Mouse (Mus musculus): ENCODE data around the gene Klhdc8a.
A peak's percentile ranks its signal among the peaks of the same experiment; 100 is the strongest.
"Not testable (repeated sequence)": the region's sequence is repeated elsewhere in the genome, so short reads cannot be mapped to it uniquely, and the experiment has no call there.

Klhdc8a gene

GRCm38 (mm10) chr1:132346951-132347350 is 48.5 kb downstream of the Klhdc8a start:
- DNase-seq: no peak

- no peak for DNase-seq
Measured at GRCm38 (mm10) chr1:132348401-132348800, 50.0 kb downstream of the Klhdc8a start.

GRCm38 (mm10) chr1:132349049-132349448 is 50.6 kb downstream of the Klhdc8a start:
- not testable (repeated sequence) for DNase-seq

- DNase-seq: not testable (repeated sequence)
Measured at GRCm38 (mm10) chr1:132349601-132350000, 51.2 kb downstream of the Klhdc8a start.

- no peak for DNase-seq
Measured at GRCm38 (mm10) chr1:132351058-132351457, 52.6 kb downstream of the Klhdc8a start.

- DNase-seq: no peak
Measured at GRCm38 (mm10) chr1:132353389-132353788, 55.0 kb downstream of the Klhdc8a start.

GRCm38 (mm10) chr1:132354234-132354633 is 55.8 kb downstream of the Klhdc8a start:
- DNase-seq: no peak

- peak; percentile 78 for DNase-seq
Measured at GRCm38 (mm10) chr1:132355162-132355601, 56.8 kb downstream of the Klhdc8a start.

- peak; percentile 92 for DNase-seq
Measured at GRCm38 (mm10) chr1:132355841-132356242, 57.4 kb downstream of the Klhdc8a start.

- peak; percentile 52 for DNase-seq
Measured at GRCm38 (mm10) chr1:132356841-132357240, 58.4 kb downstream of the Klhdc8a start.
